Mouse (Mus musculus): Measurements from ENCODE around the gene Foxe1. TPM values are rescaled to one million over a fixed set of nuclear protein-coding genes. Genes with fewer than 3 reads are reported as not detected.

The Foxe1 gene
- total RNA-seq, 2 experiments from 2014 or later: not detected

DNA sequence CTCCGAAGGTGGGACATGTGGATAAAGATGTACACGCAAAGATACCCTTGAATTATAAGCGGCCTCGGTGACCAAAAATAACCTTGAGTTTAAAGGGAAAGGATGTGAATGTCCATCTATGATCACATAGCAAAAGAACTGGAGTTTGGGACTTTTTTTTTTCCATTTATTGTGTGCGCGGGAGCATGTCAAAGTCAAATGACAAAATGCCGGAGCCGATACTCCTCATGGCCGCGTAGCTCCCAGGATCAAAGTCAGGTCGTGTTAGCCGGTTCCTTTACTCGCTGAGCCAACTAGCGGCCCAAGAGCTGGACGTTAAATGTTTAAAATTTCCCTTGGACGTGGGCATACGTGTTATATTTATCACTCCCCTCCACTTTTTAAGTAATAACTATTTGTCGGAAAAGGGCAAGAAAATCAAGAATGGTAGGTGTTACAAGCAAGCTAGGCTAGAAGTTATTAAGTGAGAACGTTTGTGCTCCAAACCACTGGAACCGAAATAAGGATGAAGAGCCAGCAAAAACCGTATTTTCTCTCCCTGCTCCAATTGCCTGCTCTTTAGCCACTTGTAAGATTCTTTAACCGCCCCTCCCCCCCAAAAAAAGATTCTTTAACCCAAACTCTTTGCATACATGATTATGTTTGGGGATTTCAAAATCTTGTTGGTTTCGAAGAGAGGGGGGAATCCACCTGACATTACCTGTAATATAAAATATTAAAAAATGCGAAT, 46.4 kb downstream of the Foxe1 start:
- DNase-seq: no peak

GRCm38 (mm10) chr4:46390390-46390970, 47.1 kb downstream of the Foxe1 start:
- DNase-seq: peak; percentile 66
- intact Hi-C loops (cut with DNase I; ENCODE audit: low total_unique reads): loop anchor here (5.0 kb wide), 1 partner anchor 72 kb away; no protein-coding TSS in a partner anchor

More for the DNA sequence above, 46.4 kb downstream of the Foxe1 start:
- intact Hi-C loops (cut with DNase I; ENCODE audit: low total_unique reads): loop anchor here (5.0 kb wide), 2 partner anchors 63 to 73 kb away; partner anchors contain the start of gene Anp32b

DNA sequence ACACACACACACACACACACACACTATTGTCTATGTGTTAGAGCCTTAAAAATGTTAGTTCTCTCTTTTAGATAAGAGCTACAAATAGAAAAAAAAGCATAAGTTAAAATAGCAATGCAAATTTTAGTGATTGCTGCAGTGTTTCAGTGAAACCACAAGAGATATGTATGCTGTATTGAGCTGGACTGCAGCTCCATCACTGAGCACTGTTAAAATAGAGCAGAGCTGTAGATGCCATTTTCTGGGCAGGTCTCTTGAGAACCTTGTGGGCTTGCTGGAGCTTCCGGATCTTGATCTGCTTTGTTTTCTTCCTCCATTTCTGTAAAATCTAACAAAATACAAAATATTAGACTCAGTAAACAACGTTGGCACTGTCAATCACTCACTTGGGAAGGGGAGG, 51.0 kb downstream of the Foxe1 start:
- DNase-seq: no peak
- intact Hi-C loops (cut with DNase I; ENCODE audit: low total_unique reads): loop anchor here (5.0 kb wide), 1 partner anchor 68 kb away; no protein-coding TSS in a partner anchor

DNA sequence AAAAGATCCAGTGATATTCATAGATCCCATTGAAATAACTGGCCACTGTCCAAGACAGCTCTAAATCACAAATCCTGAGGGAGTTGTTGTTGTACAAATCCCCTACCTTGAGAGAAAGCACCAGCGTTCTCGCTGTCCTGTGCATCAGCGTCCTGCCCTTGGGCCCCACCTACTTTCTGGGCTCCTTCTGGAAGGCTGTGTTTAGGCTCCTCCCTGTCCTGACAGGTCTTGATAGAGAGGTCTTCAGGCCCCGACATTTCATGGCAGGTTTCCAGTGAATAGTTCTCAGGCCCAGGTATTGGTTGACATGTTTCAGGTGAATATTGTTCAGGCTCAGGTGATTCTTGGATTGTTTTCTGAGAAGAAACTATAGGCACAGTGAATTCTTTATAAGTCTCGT, 52.3 kb downstream of the Foxe1 start:
- no peak for DNase-seq
- intact Hi-C loops (cut with DNase I; ENCODE audit: low total_unique reads): no loop called here

Other genes with a start within 250 kb of the Foxe1 start
- gene Ncbp1, start 205.0 kb upstream of the Foxe1 start, total RNA-seq (2021): 10 to 100 TPM; 13.2 to 17.5 TPM
- gene Tstd2, start 204.9 kb upstream of the Foxe1 start, total RNA-seq (2021): 10 to 100 TPM in 1 of 2 experiments, 1 to 10 TPM in 1; 9.6 to 10.4 TPM
- gene Xpa, start 147.3 kb upstream of the Foxe1 start, total RNA-seq (2021): 1 to 10 TPM; 7.5 to 7.8 TPM
- 1 to 10 TPM; 3.0 to 3.1 TPM for gene Trmo, start 45.8 kb downstream of the Foxe1 start, total RNA-seq (2021)
- gene Hemgn, start 69.9 kb downstream of the Foxe1 start, total RNA-seq (2021): not detected
- 10 to 100 TPM; 69.9 to 78.8 TPM for gene Anp32b, start 107.3 kb downstream of the Foxe1 start, total RNA-seq (2021)
- 10 to 100 TPM; 23.6 to 29.1 TPM for gene Nans, start 145.6 kb downstream of the Foxe1 start, total RNA-seq (2021)
- under 1 TPM; 0.66 to 0.93 TPM for gene Trim14, start 192.5 kb downstream of the Foxe1 start, total RNA-seq (2021)